Mouse (Mus musculus) myocyte (in vitro differentiated cells): ENCODE results near the gene Aqp5. TPM values are rescaled to one million over a fixed set of nuclear protein-coding genes. Genes with fewer than 3 reads are reported as not detected.
A peak's percentile ranks its signal among the peaks of the same experiment; 100 is the strongest.

Source experiments
- H3K27me3 ChIP-seq: one replicate; pipeline ENCODE4 v1.6.1; 2011; ENCODE audit not compliant: control insufficient read depth, insufficient read depth, insufficient read length
- H3K36me3 ChIP-seq: one replicate; pipeline ENCODE4 v1.6.1; 2011; ENCODE audit not compliant: control insufficient read depth, insufficient read depth
- H3K4me2 ChIP-seq: one replicate; pipeline ENCODE4 v1.6.1; 2011; ENCODE audit warnings: low read depth, control low read depth
- H3K4me3 ChIP-seq: one replicate; pipeline ENCODE4 v1.5.1; 2011; ENCODE audit warnings: mild to moderate bottlenecking, control low read depth, moderate library complexity
- H3K79me2 ChIP-seq: one replicate; pipeline ENCODE4 v1.6.1; 2011; ENCODE audit not compliant: control insufficient read depth, insufficient read depth
- H3ac ChIP-seq: one replicate; pipeline ENCODE4 v1.6.1; 2011; ENCODE audit not compliant: control insufficient read depth, insufficient read length
- CEBPB ChIP-seq: IDR thresholded peaks from 2 replicates; pipeline ENCODE4 v1.6.1; 2011; ENCODE audit warnings: mild to moderate bottlenecking, moderate library complexity; ENCODE audit not compliant: poor library complexity, insufficient read depth, severe bottlenecking
- E2F4 ChIP-seq: IDR thresholded peaks from one replicate; pipeline ENCODE4 v1.6.1; 2011; ENCODE audit warnings: mild to moderate bottlenecking, control low read depth, moderate library complexity; ENCODE audit not compliant: insufficient read depth
- MAX ChIP-seq: IDR thresholded peaks from one replicate; pipeline ENCODE4 v1.6.1; 2011; ENCODE audit warnings: low read depth, mild to moderate bottlenecking, control low read depth
- MYOD1 ChIP-seq, 3 experiments: IDR thresholded peaks; one replicate each; pipeline ENCODE4 v1.6.1; 2011; ENCODE audit warnings: control low read depth in 2 of 3, low read depth in 2 of 3, mild to moderate bottlenecking in 2 of 3, moderate library complexity in 1 of 3; ENCODE audit not compliant: insufficient read length in 2 of 3, control insufficient read depth in 1 of 3
- MYOG ChIP-seq, 3 experiments: IDR thresholded peaks; one replicate each; pipeline ENCODE4 v1.6.1; 2011; ENCODE audit warnings: control low read depth in 2 of 3, low read depth in 2 of 3, mild to moderate bottlenecking in 2 of 3; ENCODE audit not compliant: insufficient read length in 2 of 3, control insufficient read depth in 1 of 3, insufficient read depth in 1 of 3
- POLR2A ChIP-seq: IDR thresholded peaks from one replicate; pipeline ENCODE4 v1.6.1; 2011; ENCODE audit warnings: low read depth, mild to moderate bottlenecking, control low read depth, moderate library complexity; ENCODE audit not compliant: insufficient read length
- POLR2AphosphoS2 ChIP-seq: IDR thresholded peaks from one replicate; pipeline ENCODE4 v1.6.1; 2011; ENCODE audit warnings: low read depth, control low read depth; ENCODE audit not compliant: insufficient read length
- REST ChIP-seq: IDR thresholded peaks from one replicate; pipeline ENCODE4 v1.6.1; 2011; ENCODE audit warnings: mild to moderate bottlenecking, control low read depth, moderate library complexity; ENCODE audit not compliant: insufficient read depth, insufficient read length
- SRF ChIP-seq: IDR thresholded peaks from one replicate; pipeline ENCODE4 v1.6.1; 2011; ENCODE audit warnings: low read depth; ENCODE audit not compliant: control insufficient read depth, insufficient read length
- TCF12 ChIP-seq: IDR thresholded peaks from one replicate; pipeline ENCODE4 v1.6.1; 2011; ENCODE audit warnings: mild to moderate bottlenecking, control low read depth; ENCODE audit not compliant: poor library complexity, insufficient read depth, severe bottlenecking
- TCF3 ChIP-seq: IDR thresholded peaks from one replicate; pipeline ENCODE4 v1.6.1; 2011; ENCODE audit warnings: low read depth, control low read depth; ENCODE audit not compliant: insufficient read length
- USF1 ChIP-seq: IDR thresholded peaks from one replicate; pipeline ENCODE4 v1.6.1; 2011; ENCODE audit warnings: low read depth, mild to moderate bottlenecking, control low read depth, moderate library complexity
- polyA plus RNA-seq: library from polyadenylated mRNA; unstranded; fragments of >200 nt; fragmentation: generic; extraction: Trizol; gene quantifications from one replicate; pipeline ENCODE4 v1.2.1, GENCODE M21; 2012; ENCODE audit warnings: missing spikeins

The Aqp5 gene
- polyA plus RNA-seq, 1 experiment, result 109 TPM

DNA sequence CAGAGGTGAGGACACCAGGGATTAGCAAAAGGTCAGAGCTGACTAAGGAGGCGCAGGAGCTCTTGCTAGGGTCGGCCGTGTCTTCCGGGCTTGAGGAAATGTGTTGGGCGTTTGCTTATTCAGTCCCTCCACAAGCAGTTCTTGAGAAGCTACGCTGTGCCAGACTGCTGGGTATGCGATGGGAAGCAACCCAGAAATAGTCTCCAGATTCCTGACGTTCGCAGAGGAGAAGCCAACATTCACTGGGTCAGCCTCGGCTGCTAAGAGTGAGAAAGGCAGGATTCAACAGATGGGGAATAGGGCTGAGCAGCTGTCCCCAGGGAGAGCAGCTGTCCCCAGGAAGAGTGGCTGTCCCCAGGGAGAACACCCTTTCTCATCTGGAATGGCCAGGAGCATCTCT lies 21.5 kb upstream of the Aqp5 start:
- peak; percentile 24 for TF ChIP-seq TCF3
- peak in 1 of 3 experiments; percentile 62 for TF ChIP-seq MYOD1 (IDR thresholded peaks at IDR 0.05; ENCODE audit: control insufficient read depth in 1 of 3, insufficient read length in 2 of 3, low read depth in 2 of 3)
- TF ChIP-seq MYOG (IDR thresholded peaks at IDR 0.05; ENCODE audit: control insufficient read depth in 1 of 3, insufficient read depth in 1 of 3, insufficient read length in 2 of 3, low read depth in 2 of 3), result peak in 1 of 3 experiments; percentile 38
- TF ChIP-seq POLR2AphosphoS2, result no peak
- Histone ChIP-seq H3K27me3 (no peaks in the 10 kb centered on the region), H3K4me2 (no peak overlapping the region), H3K79me2 (no peaks in the 10 kb centered on the region), H3K36me3 (no peaks in the 10 kb centered on the region), H3ac (no peak overlapping the region), H3K4me3 (no peak overlapping the region)

DNA sequence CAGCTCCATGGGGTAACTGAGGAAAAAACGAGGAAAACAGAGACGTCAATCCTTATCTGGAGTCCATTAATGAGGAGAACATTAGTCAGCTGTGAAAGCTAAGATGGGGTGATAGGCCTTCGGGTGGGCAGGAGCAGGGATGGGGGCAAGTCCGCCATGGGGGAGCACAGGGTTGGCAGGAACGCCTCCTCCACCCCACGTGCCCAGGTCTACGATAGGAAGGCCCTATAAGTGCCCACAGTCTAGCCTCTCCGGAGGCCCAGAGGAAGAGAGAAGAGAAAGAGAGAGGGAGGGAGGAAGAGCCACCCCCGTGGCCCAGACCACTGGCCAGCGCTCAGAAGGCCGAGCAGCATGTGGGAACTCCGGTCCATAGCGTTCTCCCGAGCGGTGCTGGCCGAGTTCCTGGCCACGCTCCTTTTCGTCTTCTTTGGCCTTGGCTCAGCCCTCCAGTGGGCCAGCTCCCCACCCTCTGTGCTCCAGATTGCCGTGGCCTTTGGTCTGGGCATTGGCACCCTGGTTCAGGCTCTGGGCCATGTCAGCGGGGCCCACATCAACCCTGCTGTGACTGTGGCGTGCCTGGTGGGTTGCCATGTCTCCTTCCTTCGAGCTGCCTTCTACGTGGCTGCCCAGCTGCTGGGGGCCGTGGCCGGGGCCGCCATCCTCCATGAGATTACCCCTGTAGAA lies 11.6 kb upstream of the Aqp5 start, which contains the start of gene Aqp2:
TSS of gene Aqp2 (plus strand) at position 254 of the 684 bp plus-strand sequence.
- Histone ChIP-seq H3K79me2 (no peaks in the 10 kb centered on the region), H3K27me3 (no peaks in the 10 kb centered on the region), H3K36me3 (no peaks in the 10 kb centered on the region), H3K4me3 (no peak within 1 kb of the TSS), H3ac (no peak within 1 kb of the TSS), H3K4me2 (no peak within 1 kb of the TSS)
- no peak for TF ChIP-seq POLR2A
- no peak for TF ChIP-seq MAX
- no peak for TF ChIP-seq E2F4
- TF ChIP-seq TCF12, result no peak
- TF ChIP-seq MYOG (IDR thresholded peaks at IDR 0.05; ENCODE audit: control insufficient read depth in 1 of 3, insufficient read depth in 1 of 3, insufficient read length in 2 of 3, low read depth in 2 of 3), result no peak
- no peak for TF ChIP-seq TCF3
- no peak for TF ChIP-seq SRF
- no peak for TF ChIP-seq POLR2AphosphoS2
- TF ChIP-seq REST, result no peak
- TF ChIP-seq USF1, result no peak
- TF ChIP-seq MYOD1 (IDR thresholded peaks at IDR 0.05; ENCODE audit: control insufficient read depth in 1 of 3, insufficient read length in 2 of 3, low read depth in 2 of 3), result no peak
- TF ChIP-seq CEBPB, result no peak

DNA sequence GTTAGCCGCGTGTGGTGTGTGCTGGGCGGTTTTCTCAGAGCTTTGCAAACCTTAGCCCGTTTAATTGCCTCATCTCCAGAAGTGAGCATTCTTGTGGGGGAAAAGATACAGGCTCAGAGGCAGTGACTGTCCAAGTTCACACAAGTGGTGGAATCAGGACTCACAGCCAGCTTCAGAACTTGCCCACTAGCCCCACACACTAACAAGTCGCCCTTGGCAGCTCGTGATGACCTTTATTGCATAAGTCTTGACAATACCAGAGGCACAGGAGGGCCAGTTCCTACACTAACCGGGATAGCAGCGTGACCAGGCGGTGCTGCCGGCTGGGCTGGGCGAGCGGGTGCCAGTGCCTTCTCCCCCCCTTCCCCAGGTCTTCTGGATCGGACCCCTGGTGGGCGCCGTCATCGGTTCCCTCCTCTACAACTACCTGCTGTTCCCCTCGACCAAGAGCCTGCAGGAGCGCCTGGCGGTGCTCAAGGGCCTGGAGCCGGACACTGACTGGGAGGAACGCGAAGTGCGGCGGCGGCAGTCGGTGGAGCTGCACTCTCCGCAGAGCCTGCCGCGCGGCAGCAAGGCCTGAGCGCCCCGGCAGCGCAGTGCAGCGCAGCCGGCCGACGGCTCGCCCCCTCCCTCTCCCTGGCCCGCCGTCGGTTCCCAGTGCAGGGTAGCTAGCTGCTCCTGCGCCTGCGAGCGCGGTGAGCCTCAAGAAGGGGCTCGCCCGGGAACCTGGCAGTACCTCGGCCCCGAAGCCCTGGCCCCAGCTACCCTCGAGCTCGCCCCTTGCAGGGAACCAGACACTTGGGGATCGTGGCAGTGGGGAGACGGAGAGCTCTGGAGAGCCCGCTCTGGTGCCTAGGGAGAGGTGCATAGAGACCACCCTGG lies 6.9 kb upstream of the Aqp5 start:
- no peaks in the 10 kb centered on the region for H3K36me3 ChIP-seq
- peak overlapping the region; percentile 70 for H3K4me2 ChIP-seq
- H3K79me2 ChIP-seq, result no peaks in the 10 kb centered on the region
- H3K4me3 ChIP-seq, result peak overlapping the region; percentile 3
- H3ac ChIP-seq, result no peak overlapping the region
- no peak for TF ChIP-seq TCF12
- peak in 1 of 3 experiments; percentile 16 for TF ChIP-seq MYOG (IDR thresholded peaks at IDR 0.05; ENCODE audit: control insufficient read depth in 1 of 3, insufficient read depth in 1 of 3, insufficient read length in 2 of 3, low read depth in 2 of 3)
- no peaks in the 10 kb centered on the region for H3K27me3 ChIP-seq

DNA sequence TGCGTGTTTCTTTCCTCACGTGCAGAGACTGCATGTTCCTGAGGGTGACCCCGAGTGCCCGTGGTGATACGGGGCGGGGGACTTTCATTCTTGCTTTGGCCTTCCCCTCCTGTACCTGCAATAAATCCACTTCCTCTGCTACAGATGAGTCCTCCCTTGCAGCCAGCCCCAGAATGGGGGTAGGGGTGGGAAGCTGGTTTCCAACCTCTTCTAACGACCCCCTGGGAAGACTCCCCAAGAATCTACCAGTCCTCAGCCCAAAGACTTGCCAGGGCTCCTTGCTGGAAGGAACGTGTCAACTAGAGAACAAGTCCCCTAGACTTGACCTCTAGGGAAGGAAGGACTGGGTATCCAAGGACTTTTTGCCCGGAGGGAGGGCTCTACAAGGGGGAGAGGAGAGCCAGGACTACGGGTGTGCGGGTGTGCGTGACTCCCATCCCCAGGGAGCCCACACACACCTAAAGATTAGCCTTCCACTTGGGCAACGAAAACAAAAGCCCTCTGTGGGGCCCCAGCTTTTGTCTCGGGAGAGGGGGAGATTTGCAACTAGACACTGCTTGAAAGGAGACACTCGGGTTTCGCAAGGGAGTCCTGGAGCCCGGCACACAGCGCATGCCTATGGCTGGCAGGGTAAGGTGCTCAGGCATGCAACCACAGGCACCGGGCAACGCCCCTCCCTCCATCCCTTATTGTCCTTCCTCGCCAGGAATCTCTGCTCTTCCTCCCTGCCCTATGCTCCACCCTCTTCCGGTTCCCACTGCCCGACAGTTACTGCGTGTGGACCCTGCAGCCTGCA lies 6.0 kb upstream of the Aqp5 start:
- H3ac ChIP-seq, result no peak overlapping the region
- no peaks in the 10 kb centered on the region for H3K79me2 ChIP-seq
- TF ChIP-seq SRF (peak; percentile 23), TCF3 (no peak), E2F4 (no peak), CEBPB (peak; percentile 87), TCF12 (no peak), MYOD1 (IDR thresholded peaks at IDR 0.05; ENCODE audit: control insufficient read depth in 1 of 3, insufficient read length in 2 of 3, low read depth in 2 of 3) (peak in 1 of 3 experiments; percentile 32), MAX (no peak), POLR2A (peak; percentile 56), MYOG (IDR thresholded peaks at IDR 0.05; ENCODE audit: control insufficient read depth in 1 of 3, insufficient read depth in 1 of 3, insufficient read length in 2 of 3, low read depth in 2 of 3) (peak in 1 of 3 experiments; percentile 28), USF1 (no peak), REST (no peak), POLR2AphosphoS2 (no peak)
- no peaks in the 10 kb centered on the region for H3K36me3 ChIP-seq
- H3K4me2 ChIP-seq, result peak overlapping the region; percentile 70
- peak overlapping the region; percentile 3 for H3K4me3 ChIP-seq
- no peaks in the 10 kb centered on the region for H3K27me3 ChIP-seq
